Mouse (Mus musculus): ENCODE measurements at regions not wholly inside any gene's neighbourhood (a gene's known extent, or its start where the extent isn't known, plus 50 kb on each side); places are given as distances from the start of the nearest gene placed in this dataset.
A peak's percentile ranks its signal among the peaks of the same experiment; 100 is the strongest.

DNA sequence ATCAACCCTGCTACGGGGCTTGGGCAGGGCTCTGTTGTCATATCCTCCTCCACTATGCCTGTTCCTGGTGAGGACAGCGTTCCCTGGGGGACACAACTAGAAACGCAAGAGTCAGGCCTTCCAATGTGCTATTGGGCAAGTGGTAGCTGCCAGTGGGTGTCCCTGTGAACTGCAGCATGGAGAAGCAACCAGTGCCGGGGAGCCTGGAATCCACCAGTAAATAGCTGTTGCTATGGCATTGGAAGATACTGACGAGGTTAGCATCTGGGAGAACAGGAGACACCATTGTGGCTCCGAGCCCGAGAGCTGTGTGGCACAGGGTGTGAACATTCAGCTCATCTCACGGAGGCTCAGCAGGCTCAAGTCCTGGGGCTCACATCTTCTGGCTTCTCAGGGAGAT lies 414.0 kb downstream of the Zfp536 start:
- Histone ChIP-seq H3K36me3 (ENCODE audit: control insufficient read depth, insufficient read depth, low read length) (no peaks in the 10 kb centered on the region), H3K27ac (replicated peaks; ENCODE audit: insufficient read depth, low read depth, low read length) (no peak overlapping the region), H3K9ac (ENCODE audit: low read depth, low read length) (no peak overlapping the region), H3K4me3 (ENCODE audit: insufficient read depth, low read depth, low read length) (no peak overlapping the region), H3K27me3 (ENCODE audit: control insufficient read depth, insufficient read depth, low read length) (no peaks in the 10 kb centered on the region), H3K79me2 (ENCODE audit: control insufficient read depth, insufficient read depth, low read length) (no peaks in the 10 kb centered on the region), H3K4me1 (ENCODE audit: control insufficient read depth, insufficient read depth, low read length) (no peaks in the 10 kb centered on the region)
- DNase-seq (ENCODE audit: extremely low read depth, low read depth, low spot score): no peak
- TF ChIP-seq POLR2A (IDR thresholded peaks at IDR 0.05; ENCODE audit: extremely low read depth, insufficient read depth, low read length) (no peak), CTCF (IDR thresholded peaks at IDR 0.05; ENCODE audit: low read depth, low read length) (no peak)
- WGBS: 90% methylated on average over 8 of the region's 8 CpGs

DNA sequence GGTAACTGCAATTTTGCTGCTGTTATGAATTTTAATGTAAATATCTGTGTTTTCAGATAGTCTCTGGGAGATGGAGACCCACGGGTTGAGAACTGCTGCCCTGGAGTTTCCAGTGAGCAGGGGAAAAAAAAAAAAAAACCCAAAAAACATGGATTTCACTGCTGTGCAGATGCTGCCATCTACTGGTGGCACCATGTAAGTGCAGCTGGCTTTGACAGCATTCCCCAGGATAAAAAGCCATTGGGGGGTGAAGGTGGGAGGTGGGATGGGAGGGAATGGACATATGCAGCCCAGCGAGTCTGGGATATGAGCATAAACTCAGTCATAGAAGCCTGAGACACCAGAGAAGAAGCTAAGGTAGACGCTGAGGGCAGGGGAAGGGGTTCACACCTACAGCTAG lies 413.3 kb downstream of the Zfp536 start:
- Histone ChIP-seq H3K4me1 (ENCODE audit: control insufficient read depth, insufficient read depth, low read length) (no peaks in the 10 kb centered on the region), H3K27ac (replicated peaks; ENCODE audit: insufficient read depth, low read depth, low read length) (no peak overlapping the region), H3K9ac (ENCODE audit: low read depth, low read length) (no peak overlapping the region), H3K4me3 (ENCODE audit: insufficient read depth, low read depth, low read length) (no peak overlapping the region), H3K79me2 (ENCODE audit: control insufficient read depth, insufficient read depth, low read length) (no peaks in the 10 kb centered on the region), H3K36me3 (ENCODE audit: control insufficient read depth, insufficient read depth, low read length) (no peaks in the 10 kb centered on the region), H3K27me3 (ENCODE audit: control insufficient read depth, insufficient read depth, low read length) (no peaks in the 10 kb centered on the region)
- DNase-seq (ENCODE audit: extremely low read depth, low read depth, low spot score): peak; percentile 5
- 8% methylated on average over 3 of the region's 3 CpGs for WGBS
- no peak for TF ChIP-seq POLR2A (IDR thresholded peaks at IDR 0.05; ENCODE audit: extremely low read depth, insufficient read depth, low read length)
- peak; percentile 79 for TF ChIP-seq CTCF (IDR thresholded peaks at IDR 0.05; ENCODE audit: low read depth, low read length)

DNA sequence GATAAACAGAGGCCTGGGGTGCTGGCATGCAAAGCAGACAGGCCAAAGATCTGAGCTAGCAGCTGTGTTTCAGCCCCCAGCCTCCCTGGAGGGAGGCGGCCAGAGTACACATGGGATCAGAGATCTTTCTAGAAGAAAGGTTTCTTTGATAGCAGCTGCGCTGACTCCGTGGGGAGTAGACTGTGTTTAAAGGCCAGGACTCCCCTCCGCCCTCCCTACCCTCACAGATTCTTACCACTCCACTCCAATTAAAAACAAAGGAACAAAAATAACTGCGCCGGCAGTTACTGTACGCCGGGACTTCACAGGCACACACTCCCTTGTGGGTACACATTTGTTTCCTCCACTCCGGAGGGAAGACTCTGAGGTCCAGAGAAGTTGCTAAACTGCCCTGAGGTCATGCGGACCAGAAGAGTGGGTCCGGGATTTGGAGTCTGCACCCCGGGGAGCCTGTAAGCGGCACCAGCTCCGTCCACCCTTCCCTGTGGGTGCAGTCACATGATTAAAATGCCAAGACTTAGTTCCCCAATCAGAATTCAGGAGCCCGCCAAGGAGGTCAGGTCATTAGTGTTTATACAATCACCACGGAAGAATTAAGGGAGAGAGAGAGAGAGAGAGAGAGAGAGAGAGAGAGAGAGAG lies 411.5 kb downstream of the Zfp536 start:
- peak; percentile 9 for DNase-seq (ENCODE audit: extremely low read depth, low read depth, low spot score)

DNA sequence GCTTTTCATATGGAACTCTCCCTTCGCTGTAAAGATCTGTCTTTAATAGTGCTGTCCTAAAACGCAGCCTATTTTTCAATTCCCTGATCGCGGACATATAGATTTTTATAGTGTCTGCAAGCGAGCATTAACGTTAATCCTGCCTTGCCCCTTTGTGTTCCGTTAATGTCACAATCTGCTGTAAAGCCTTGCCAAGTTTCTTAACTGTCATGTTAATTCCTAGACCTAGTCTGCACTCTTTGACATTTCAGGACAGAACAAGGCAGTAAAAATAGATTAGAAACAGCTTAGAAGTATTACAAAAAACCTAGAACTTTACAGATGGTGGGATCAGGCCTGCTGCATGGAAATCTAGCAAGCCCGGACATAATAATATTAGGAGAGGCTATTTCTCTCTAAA lies 410.6 kb downstream of the Zfp536 start:
- no peaks in the 10 kb centered on the region for H3K27me3 ChIP-seq (ENCODE audit: control insufficient read depth, insufficient read depth, low read length)
- no peak overlapping the region for H3K9ac ChIP-seq (ENCODE audit: low read depth, low read length)
- TF ChIP-seq CTCF (IDR thresholded peaks at IDR 0.05; ENCODE audit: low read depth, low read length) (no peak), POLR2A (IDR thresholded peaks at IDR 0.05; ENCODE audit: extremely low read depth, insufficient read depth, low read length) (no peak)
- H3K36me3 ChIP-seq (ENCODE audit: control insufficient read depth, insufficient read depth, low read length): no peaks in the 10 kb centered on the region
- no peak overlapping the region for H3K4me3 ChIP-seq (ENCODE audit: insufficient read depth, low read depth, low read length)
- H3K79me2 ChIP-seq (ENCODE audit: control insufficient read depth, insufficient read depth, low read length): no peaks in the 10 kb centered on the region
- no peak overlapping the region for H3K27ac ChIP-seq (replicated peaks; ENCODE audit: insufficient read depth, low read depth, low read length)
- WGBS: 55% methylated on average over 8 of the region's 8 CpGs
- no peak for DNase-seq (ENCODE audit: extremely low read depth, low read depth, low spot score)
- no peaks in the 10 kb centered on the region for H3K4me1 ChIP-seq (ENCODE audit: control insufficient read depth, insufficient read depth, low read length)

More for the DNA sequence above, 411.5 kb downstream of the Zfp536 start:
- Histone ChIP-seq H3K27ac (replicated peaks; ENCODE audit: insufficient read depth, low read depth, low read length) (no peak overlapping the region), H3K4me3 (ENCODE audit: insufficient read depth, low read depth, low read length) (no peak overlapping the region), H3K27me3 (ENCODE audit: control insufficient read depth, insufficient read depth, low read length) (no peaks in the 10 kb centered on the region), H3K4me1 (ENCODE audit: control insufficient read depth, insufficient read depth, low read length) (no peaks in the 10 kb centered on the region), H3K79me2 (ENCODE audit: control insufficient read depth, insufficient read depth, low read length) (no peaks in the 10 kb centered on the region), H3K36me3 (ENCODE audit: control insufficient read depth, insufficient read depth, low read length) (no peaks in the 10 kb centered on the region), H3K9ac (ENCODE audit: low read depth, low read length) (peak overlapping the region; percentile 14; the same call in 1 of the 2 replicates)
- TF ChIP-seq POLR2A (IDR thresholded peaks at IDR 0.05; ENCODE audit: extremely low read depth, insufficient read depth, low read length) (no peak), CTCF (IDR thresholded peaks at IDR 0.05; ENCODE audit: low read depth, low read length) (no peak)
- 10% methylated on average over 16 of the region's 16 CpGs for WGBS

DNA sequence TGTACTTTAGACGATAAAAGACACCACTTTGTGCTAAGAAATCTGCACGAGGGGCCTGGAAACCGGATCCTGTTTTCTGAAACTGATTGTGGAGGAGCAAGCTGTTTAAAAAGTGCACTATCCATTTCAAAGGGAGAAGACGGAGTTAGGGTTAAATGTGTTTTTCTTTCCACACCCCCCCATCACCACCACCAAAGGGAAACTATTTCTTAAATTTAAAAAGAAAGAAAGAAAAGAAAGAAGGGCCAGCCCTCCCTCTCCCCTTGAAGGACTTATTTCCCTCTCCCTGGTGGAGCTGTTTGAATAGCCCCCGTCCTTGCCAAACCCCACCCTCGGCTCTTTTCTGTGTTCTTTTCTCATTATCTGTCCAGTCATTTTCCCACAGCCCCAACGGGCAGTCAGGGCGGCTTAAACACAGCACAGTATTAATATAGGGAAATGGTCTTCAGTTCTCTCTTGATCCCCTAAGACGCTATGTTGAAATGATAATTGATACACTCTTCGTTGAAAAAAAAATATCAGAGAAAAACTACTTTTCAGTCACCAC lies 409.7 kb downstream of the Zfp536 start:
- TF ChIP-seq POLR2A (IDR thresholded peaks at IDR 0.05; ENCODE audit: extremely low read depth, insufficient read depth, low read length) (no peak), CTCF (IDR thresholded peaks at IDR 0.05; ENCODE audit: low read depth, low read length) (no peak)
- H3K27ac ChIP-seq (replicated peaks; ENCODE audit: insufficient read depth, low read depth, low read length): no peak overlapping the region
- H3K9ac ChIP-seq (ENCODE audit: low read depth, low read length): no peak overlapping the region
- no peaks in the 10 kb centered on the region for H3K79me2 ChIP-seq (ENCODE audit: control insufficient read depth, insufficient read depth, low read length)
- no peaks in the 10 kb centered on the region for H3K36me3 ChIP-seq (ENCODE audit: control insufficient read depth, insufficient read depth, low read length)
- no peak overlapping the region for H3K4me3 ChIP-seq (ENCODE audit: insufficient read depth, low read depth, low read length)
- no peak for DNase-seq (ENCODE audit: extremely low read depth, low read depth, low spot score)
- 59% methylated on average over 10 of the region's 10 CpGs for WGBS
- H3K27me3 ChIP-seq (ENCODE audit: control insufficient read depth, insufficient read depth, low read length): no peaks in the 10 kb centered on the region
- H3K4me1 ChIP-seq (ENCODE audit: control insufficient read depth, insufficient read depth, low read length): no peaks in the 10 kb centered on the region

DNA sequence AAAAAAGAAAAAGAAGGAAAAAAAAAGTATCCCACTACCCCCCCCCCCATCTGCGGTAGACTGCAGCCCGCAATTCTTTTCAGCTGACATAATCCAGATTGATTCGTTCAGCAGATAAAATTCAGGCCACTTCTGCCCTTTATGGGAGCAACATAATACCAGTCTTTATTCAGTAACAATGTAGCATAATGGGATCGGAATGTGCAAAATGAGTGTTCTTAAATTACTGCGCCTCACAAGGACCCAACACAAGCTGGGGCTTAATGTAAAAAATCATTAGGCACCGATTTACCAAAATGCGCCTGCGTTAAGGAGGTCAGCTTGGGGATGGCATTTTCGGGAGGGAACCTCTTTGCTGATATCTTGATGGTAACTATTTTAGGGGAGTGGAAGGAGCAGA lies 409.2 kb downstream of the Zfp536 start:
- 80% methylated on average over 9 of the region's 9 CpGs for WGBS
- no peak for TF ChIP-seq CTCF (IDR thresholded peaks at IDR 0.05; ENCODE audit: low read depth, low read length)
- no peak for TF ChIP-seq POLR2A (IDR thresholded peaks at IDR 0.05; ENCODE audit: extremely low read depth, insufficient read depth, low read length)
- no peaks in the 10 kb centered on the region for H3K79me2 ChIP-seq (ENCODE audit: control insufficient read depth, insufficient read depth, low read length)

More for the DNA sequence above, 409.2 kb downstream of the Zfp536 start:
- no peaks in the 10 kb centered on the region for H3K36me3 ChIP-seq (ENCODE audit: control insufficient read depth, insufficient read depth, low read length)
- no peak for DNase-seq (ENCODE audit: extremely low read depth, low read depth, low spot score)
- no peaks in the 10 kb centered on the region for H3K4me1 ChIP-seq (ENCODE audit: control insufficient read depth, insufficient read depth, low read length)
- H3K4me3 ChIP-seq (ENCODE audit: insufficient read depth, low read depth, low read length): no peak overlapping the region
- no peak overlapping the region for H3K27ac ChIP-seq (replicated peaks; ENCODE audit: insufficient read depth, low read depth, low read length)
- no peaks in the 10 kb centered on the region for H3K27me3 ChIP-seq (ENCODE audit: control insufficient read depth, insufficient read depth, low read length)
- H3K9ac ChIP-seq (ENCODE audit: low read depth, low read length): no peak overlapping the region

Data from liver, adult 2 months (tissue).